Mouse (Mus musculus): ENCODE measurements at regions not wholly inside any gene's neighbourhood (a gene's known extent, or its start where the extent isn't known, plus 50 kb on each side); places are given as distances from the start of the nearest gene placed in this dataset.
"Not testable (repeated sequence)": the region's sequence is repeated elsewhere in the genome, so short reads cannot be mapped to it uniquely, and the experiment has no call there.

- DNase-seq (ENCODE audit: low read depth), result no peak
Observed at GRCm38 (mm10) chr10:117478202-117478930, 98.6 kb upstream of the Cpsf6 start.

GRCm38 (mm10) chr10:117477331-117478201 lies 97.8 kb upstream of the Cpsf6 start:
- no peak for DNase-seq (ENCODE audit: low read depth)

GRCm38 (mm10) chr10:117475086-117475945 lies 95.5 kb upstream of the Cpsf6 start:
- no peak for DNase-seq (ENCODE audit: low read depth)

DNA sequence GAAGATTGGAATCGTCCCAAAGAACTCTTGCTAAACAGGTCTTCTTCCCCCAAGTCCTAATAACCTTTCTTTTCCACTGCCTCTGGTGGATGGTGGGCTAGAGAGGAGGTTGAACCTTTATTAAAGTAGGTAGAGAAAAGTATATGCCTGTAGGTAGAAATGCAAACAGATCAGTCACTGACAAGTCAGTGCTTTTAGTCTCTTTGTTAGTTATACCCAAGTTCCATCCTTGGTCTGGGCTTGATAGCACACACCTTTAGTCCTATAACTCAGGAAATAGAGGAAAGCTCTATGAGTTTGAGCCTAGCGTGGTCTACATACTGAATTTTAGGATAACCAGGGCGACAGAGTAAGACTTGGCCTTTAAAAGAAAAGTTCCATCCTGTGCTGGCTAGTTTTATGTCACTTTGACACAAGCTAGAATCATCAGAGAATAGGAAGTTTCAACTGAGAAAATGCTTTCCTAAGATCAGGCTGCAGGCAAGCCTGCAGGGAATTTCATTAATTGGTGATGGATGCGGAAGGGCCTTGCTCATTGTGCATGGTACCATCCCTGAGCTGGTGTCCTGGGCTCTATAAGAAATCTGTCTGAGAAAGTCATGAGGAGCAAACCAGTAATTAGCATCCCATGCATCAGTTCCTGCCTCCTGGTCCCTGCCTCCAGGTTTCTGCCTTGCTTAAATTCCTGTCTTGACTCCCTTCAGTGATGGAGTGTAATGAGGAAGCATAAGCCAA lies 94.7 kb upstream of the Cpsf6 start:
- no peak for DNase-seq (ENCODE audit: low read depth)

- DNase-seq (ENCODE audit: low read depth), result no peak
Observed at GRCm38 (mm10) chr10:117473471-117473870, 93.7 kb upstream of the Cpsf6 start.

- no peak for DNase-seq (ENCODE audit: low read depth)
Observed at GRCm38 (mm10) chr10:117472568-117472930, 92.7 kb upstream of the Cpsf6 start.

- DNase-seq (ENCODE audit: low read depth), result no peak
Observed at GRCm38 (mm10) chr10:117471818-117472567, 92.2 kb upstream of the Cpsf6 start.

DNA sequence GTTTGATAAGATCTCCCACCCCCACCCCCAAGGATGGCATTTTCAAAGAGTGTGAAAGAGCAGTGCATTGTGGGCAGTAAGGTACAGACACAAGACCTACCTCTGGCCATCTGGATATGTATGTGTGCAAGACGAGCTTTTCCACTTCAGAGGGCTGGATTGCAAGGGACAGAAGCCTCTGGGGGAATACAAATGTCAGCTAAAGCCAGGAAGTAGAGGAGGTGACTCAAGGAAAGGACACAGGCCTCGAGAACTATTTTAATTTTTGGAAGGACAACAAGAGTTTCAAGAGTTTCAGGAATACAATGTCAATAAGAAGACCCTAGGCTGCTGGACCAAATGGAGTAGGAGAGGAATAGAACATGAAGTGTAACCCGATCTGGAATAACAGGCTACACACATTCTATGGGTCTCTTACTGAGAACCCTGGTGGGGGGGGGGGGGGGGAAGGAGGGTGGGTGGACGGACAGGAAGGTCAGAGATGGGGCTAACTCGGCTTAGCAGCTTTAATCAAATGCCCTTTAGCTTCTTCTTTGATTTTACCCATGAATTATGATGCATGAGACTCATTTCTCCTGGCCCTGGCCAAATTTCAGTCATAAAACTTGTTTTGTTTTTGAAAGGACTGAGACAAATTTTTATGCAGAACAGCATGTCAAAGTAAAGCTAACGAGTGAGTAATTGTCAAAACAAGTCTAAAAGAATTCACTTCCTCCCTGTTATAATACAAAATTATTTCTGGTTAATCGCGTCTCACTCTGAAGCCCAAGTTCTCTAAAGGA lies 91.4 kb upstream of the Cpsf6 start:
- DNase-seq (ENCODE audit: low read depth), result no peak

DNA sequence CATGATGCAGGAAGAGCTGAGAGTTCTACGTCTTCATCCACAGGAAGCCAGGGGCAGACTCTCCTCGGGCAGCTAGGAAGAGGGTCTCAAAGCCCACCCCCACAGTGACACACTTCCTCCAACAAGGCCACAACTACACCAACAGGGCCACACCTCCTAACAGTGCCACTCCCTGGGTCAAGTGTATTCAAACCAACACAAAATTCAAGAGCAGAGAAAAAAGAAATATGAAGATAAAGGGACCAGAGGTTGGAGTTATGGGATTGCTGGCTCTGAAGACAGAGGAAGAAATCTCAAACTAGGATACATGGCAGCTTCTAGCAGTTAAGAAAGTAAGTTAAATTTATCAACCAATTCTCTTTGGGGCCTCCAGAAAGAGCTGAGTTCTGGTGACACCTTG lies 90.7 kb upstream of the Cpsf6 start:
- DNase-seq (ENCODE audit: low read depth), result no peak

DNA sequence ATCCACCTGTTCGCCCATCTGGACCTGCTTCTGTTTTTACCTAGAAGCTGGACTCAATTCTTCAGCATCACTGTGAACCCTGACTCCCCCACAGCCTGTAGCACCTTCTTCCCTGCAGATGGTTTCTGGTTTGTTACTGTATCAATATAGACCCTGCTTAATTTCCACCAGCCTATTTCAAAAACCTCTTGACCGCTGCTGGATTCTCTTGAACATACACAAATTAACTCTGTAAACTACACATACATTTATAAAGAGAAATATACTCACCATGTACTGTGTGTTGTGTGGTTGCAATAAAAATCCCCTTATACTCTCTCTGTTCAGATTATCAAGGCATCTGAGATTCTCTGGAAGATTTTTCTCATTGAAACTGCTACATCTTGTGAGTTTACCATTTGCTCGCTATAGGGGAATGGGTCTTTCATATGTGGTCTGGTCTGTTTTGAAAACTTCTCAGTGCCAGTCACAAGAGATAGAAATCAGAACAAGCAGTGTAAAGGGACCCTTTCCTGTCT lies 89.8 kb upstream of the Cpsf6 start:
- no peak for DNase-seq (ENCODE audit: low read depth)

GRCm38 (mm10) chr10:117468931-117469572 lies 89.2 kb upstream of the Cpsf6 start:
- no peak for DNase-seq (ENCODE audit: low read depth)

DNA sequence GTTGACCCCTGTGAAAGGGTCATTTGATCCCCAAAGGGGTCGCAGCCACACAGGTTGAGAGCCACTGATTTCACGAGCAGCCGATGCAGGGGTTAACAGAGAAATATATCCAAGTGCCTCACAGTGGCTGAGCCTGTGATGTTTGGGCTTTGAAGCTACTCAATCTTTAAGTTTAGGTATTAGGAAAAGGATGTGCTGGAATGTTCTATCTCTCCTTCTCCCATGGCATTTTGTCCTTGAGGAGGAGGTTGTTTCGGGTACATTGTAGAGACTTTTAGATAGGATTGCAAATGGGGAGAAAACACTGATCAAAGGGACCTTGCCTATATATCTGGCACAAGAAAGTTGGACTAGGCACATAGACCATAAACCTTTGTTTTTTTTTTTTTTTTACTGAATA lies 88.6 kb upstream of the Cpsf6 start:
- DNase-seq (ENCODE audit: low read depth), result no peak

DNA sequence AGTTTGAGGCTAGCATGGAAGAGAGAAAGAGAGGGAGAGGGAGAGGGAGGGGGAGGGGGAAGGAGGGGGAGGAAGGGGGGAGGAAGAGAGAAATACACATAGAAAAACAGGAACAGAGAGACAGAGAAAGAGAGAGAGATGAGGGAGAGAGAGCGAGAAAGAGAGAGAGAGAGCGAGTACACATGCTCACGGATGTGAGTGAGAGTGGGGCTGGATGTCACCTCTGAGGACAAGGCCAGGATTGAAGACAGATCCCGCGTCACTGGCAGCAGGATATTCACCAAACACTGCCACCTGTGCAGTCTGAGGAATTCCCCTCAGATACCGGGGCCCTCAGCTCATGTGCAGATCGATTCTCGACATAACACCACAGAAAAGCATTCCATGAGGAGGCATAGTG lies 87.3 kb upstream of the Cpsf6 start:
- no peak for DNase-seq (ENCODE audit: low read depth)

DNA sequence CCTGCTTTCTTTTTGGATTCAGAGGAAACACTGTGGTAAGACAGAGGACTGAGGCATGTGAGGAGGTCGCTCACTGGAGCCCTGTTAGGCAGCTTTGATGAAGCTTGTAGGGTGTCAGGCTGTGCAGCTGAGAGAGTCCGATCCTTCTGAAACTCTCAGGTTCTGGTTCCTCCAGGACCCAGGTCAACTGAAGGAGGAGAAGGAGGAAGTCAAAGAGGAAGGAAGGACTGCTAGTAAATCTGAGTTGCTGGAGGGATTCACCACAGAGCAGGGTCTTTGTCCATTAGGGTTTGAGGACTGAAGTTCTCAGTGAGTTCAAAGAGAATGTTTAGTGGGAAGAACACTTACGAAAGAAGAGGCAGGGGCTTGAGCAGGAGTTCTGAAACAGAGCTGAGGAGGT lies 86.6 kb upstream of the Cpsf6 start:
- no peak for DNase-seq (ENCODE audit: low read depth)

GRCm38 (mm10) chr10:117465671-117466250 lies 85.9 kb upstream of the Cpsf6 start:
- no peak for DNase-seq (ENCODE audit: low read depth)

- DNase-seq (ENCODE audit: low read depth), result no peak
Observed at GRCm38 (mm10) chr10:117465058-117465660, 85.3 kb upstream of the Cpsf6 start.

DNA sequence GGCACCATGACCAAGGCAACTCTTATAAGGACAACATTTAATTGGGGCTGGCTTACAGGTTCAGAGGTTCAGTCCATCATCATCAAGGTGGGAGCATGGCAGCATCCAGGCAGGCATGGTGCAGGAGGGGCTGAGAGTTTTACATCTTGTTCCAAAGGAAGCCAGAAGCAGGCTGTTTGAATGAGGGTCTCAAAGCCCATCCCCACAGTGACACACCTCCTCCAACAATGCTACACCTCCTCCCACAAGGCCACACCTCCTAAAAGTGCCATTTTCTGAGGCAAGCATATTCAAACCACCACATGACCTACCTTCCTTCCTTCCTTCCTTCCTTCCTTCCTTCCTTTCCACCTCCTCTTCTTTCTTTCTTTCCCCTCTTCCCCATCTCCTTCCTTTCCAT lies 84.5 kb upstream of the Cpsf6 start:
- DNase-seq (ENCODE audit: low read depth), result not testable (repeated sequence)

DNA sequence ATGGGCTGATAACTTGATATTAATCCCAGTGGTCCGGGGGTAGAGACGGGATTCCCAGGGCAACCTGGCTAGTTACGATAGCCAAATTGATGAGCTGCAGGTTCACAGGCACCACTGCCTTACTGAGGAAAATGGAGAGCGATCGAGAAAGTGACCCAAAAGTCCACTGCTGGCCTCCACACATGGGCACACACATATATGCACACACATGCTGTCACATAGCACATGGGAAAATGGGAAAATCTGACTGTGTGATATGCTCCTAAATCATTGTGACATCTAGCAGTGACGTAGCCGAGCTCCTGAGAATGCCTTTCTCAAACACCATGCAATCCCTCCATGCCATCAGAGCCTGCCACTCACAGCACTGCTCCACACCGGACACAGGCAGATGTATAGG lies 83.8 kb upstream of the Cpsf6 start:
- DNase-seq (ENCODE audit: low read depth), result no peak

GRCm38 (mm10) chr10:117462921-117463320 lies 83.1 kb upstream of the Cpsf6 start:
- DNase-seq (ENCODE audit: low read depth), result no peak

Data from c-Kit-positive CD71-negative TER-119-negative erythroid progenitor cells, embryonic 14.5 days (primary cell).